Mouse (Mus musculus) CH12.LX (cell line): ENCODE measurements around the gene Ifrd1. TPM values are rescaled to one million over a fixed set of nuclear protein-coding genes. Genes with fewer than 3 reads are reported as not detected.

Source experiments
- DNase-seq: peaks from one replicate; pipeline ENCODE4 v3.0.0-alpha.2; 2013; ENCODE audit errors: extremely low read depth
- H3K27ac ChIP-seq: 2 replicates; pipeline ENCODE4 v1.5.1; 2012; ENCODE audit warnings: low read depth, mild to moderate bottlenecking, control low read depth, moderate library complexity; ENCODE audit not compliant: insufficient read depth
- H3K27me3 ChIP-seq: replicated peaks from 2 replicates; pipeline ENCODE3; 2012; ENCODE audit warnings: inconsistent platforms
- H3K36me3 ChIP-seq, 2 experiments: replicated peaks in 1 of 2; 2 replicates each; pipeline versions ENCODE3 to v1.6.1; 2012; ENCODE audit warnings: inconsistent platforms in 1 of 2, low read length in 1 of 2, mild to moderate bottlenecking in 1 of 2, mixed read lengths in 1 of 2, moderate library complexity in 1 of 2; ENCODE audit not compliant: control insufficient read depth in 1 of 2, insufficient read depth in 1 of 2
- H3K4me1 ChIP-seq, 2 experiments: 2 replicates each; pipeline ENCODE4 v1.6.1; 2012; ENCODE audit warnings: inconsistent platforms in 1 of 2, moderate library complexity in 1 of 2; ENCODE audit not compliant: insufficient read depth in 2 of 2, control insufficient read depth in 1 of 2
- H3K4me2 ChIP-seq: 2 replicates; pipeline ENCODE4 v1.6.1; 2012; ENCODE audit warnings: low read depth, mild to moderate bottlenecking, control low read depth; ENCODE audit not compliant: poor library complexity, insufficient read depth, severe bottlenecking
- H3K4me3 ChIP-seq, 3 experiments: fragments of 150-350 bp in 1 of 3; sonication (generic) in 1 of 3; replicated peaks in 1 of 3; 2 replicates each; pipeline versions ENCODE3 to v1.5.1; 2011 to 2012; ENCODE audit warnings: low read depth in 2 of 3, low read length in 2 of 3, mild to moderate bottlenecking in 2 of 3, moderate library complexity in 2 of 3, control low read depth in 1 of 3, improper control_type of control experiment in 1 of 3, inconsistent platforms in 1 of 3, mixed read lengths in 1 of 3; ENCODE audit not compliant: poor library complexity in 1 of 3
- H3K79me2 ChIP-seq: replicated peaks from 2 replicates; pipeline ENCODE4 v1.6.1; 2012; ENCODE audit warnings: mild to moderate bottlenecking, moderate library complexity; ENCODE audit not compliant: control insufficient read depth, poor library complexity, insufficient read depth, severe bottlenecking; ENCODE audit errors: extremely low read depth
- H3K9ac ChIP-seq: 2 replicates; pipeline ENCODE4 v1.6.1; 2012; ENCODE audit warnings: low read depth, mild to moderate bottlenecking, control low read depth, moderate library complexity; ENCODE audit not compliant: insufficient read depth
- H3K9me3 ChIP-seq: replicated peaks from 2 replicates; pipeline ENCODE3; 2012; ENCODE audit warnings: low read length, inconsistent platforms, mixed read lengths
- BHLHE40 ChIP-seq: IDR thresholded peaks from 2 replicates; pipeline ENCODE4 v1.6.1; 2011; ENCODE audit warnings: mild to moderate bottlenecking, low read depth, low read length, improper control_type of control experiment
- E2F4 ChIP-seq: IDR thresholded peaks from 2 replicates; pipeline ENCODE4 v1.6.1; 2011; ENCODE audit warnings: low read depth, low read length, improper control_type of control experiment; ENCODE audit not compliant: insufficient replicate concordance
- ELF1 ChIP-seq: IDR thresholded peaks from 2 replicates; pipeline ENCODE4 v1.6.1; 2014; ENCODE audit warnings: low read depth, mild to moderate bottlenecking, inconsistent platforms, low read length, improper control_type of control experiment
- GABPA ChIP-seq: IDR thresholded peaks from 2 replicates; pipeline ENCODE4 v1.6.1; 2012; ENCODE audit warnings: low read depth, low read length, improper control_type of control experiment, inconsistent platforms; ENCODE audit not compliant: insufficient replicate concordance
- HCFC1 ChIP-seq: IDR thresholded peaks from 2 replicates; pipeline ENCODE4 v1.6.1; 2012; ENCODE audit warnings: low read depth, mild to moderate bottlenecking, inconsistent platforms, low read length, improper control_type of control experiment
- IRF4 ChIP-seq: IDR thresholded peaks from 2 replicates; pipeline ENCODE4 v1.6.1; 2014; ENCODE audit warnings: low read depth, mild to moderate bottlenecking, inconsistent platforms, low read length, improper control_type of control experiment
- MAFK ChIP-seq: IDR thresholded peaks from 2 replicates; pipeline ENCODE4 v1.6.1; 2011; ENCODE audit warnings: low read length, improper control_type of control experiment; ENCODE audit not compliant: insufficient replicate concordance
- MAZ ChIP-seq: IDR thresholded peaks from 2 replicates; pipeline ENCODE4 v1.6.1; 2012; ENCODE audit warnings: low read depth, mild to moderate bottlenecking, inconsistent platforms, low read length, improper control_type of control experiment, moderate library complexity
- MXI1 ChIP-seq: IDR thresholded peaks from 2 replicates; pipeline ENCODE4 v1.6.1; 2011; ENCODE audit warnings: mild to moderate bottlenecking, low read depth, low read length, improper control_type of control experiment
- MYC ChIP-seq: IDR thresholded peaks from 2 replicates; pipeline ENCODE4 v1.6.1; 2011; ENCODE audit warnings: low read depth, mild to moderate bottlenecking, improper control_type of control experiment, low read length
- PAX5 ChIP-seq: IDR thresholded peaks from 2 replicates; pipeline ENCODE4 v1.6.1; 2012; ENCODE audit warnings: low read length, inconsistent platforms, mixed read lengths
- POLR2A ChIP-seq: IDR thresholded peaks from 2 replicates; pipeline ENCODE4 v1.6.1; 2011; ENCODE audit warnings: low read depth, mild to moderate bottlenecking, improper control_type of control experiment, low read length
- POLR2AphosphoS2 ChIP-seq: IDR thresholded peaks from 2 replicates; pipeline ENCODE4 v1.6.1; 2011; ENCODE audit warnings: low read depth, low read length, improper control_type of control experiment
- RAD21 ChIP-seq: IDR thresholded peaks from 2 replicates; pipeline ENCODE4 v1.6.1; 2011; ENCODE audit warnings: low read depth, mild to moderate bottlenecking, low read length, improper control_type of control experiment, moderate library complexity
- RCOR1 ChIP-seq: conservative IDR thresholded peaks from 2 replicates; pipeline ENCODE4 v1.6.1; 2012; ENCODE audit warnings: low read depth, mild to moderate bottlenecking, inconsistent platforms, low read length, improper control_type of control experiment
- SIN3A ChIP-seq: IDR thresholded peaks from 2 replicates; pipeline ENCODE4 v1.6.1; 2012; ENCODE audit warnings: low read length, improper control_type of control experiment, inconsistent platforms
- SMC3 ChIP-seq: IDR thresholded peaks from 2 replicates; pipeline ENCODE4 v1.6.1; 2011; ENCODE audit warnings: low read depth, low read length, improper control_type of control experiment
- USF1 ChIP-seq: IDR thresholded peaks from 2 replicates; pipeline ENCODE4 v1.6.1; 2014; ENCODE audit warnings: low read depth, mild to moderate bottlenecking, inconsistent platforms, low read length, improper control_type of control experiment
- ZKSCAN1 ChIP-seq: IDR thresholded peaks from 2 replicates; pipeline ENCODE4 v1.6.1; 2012; ENCODE audit warnings: low read depth, inconsistent platforms, low read length, improper control_type of control experiment, borderline replicate concordance
- dilution Hi-C: fragments of 300-500 bp; cut with MboI; formaldehyde crosslinking; loops from 2 replicates; pipeline ENCODE4 v1.14.3; 2020; ENCODE audit warnings: low sequenced_read_pairs; ENCODE audit not compliant: extremely low pct_unique_long_range_greater_than_20kb, extremely low pct_ligation_motif_present
- in situ Hi-C: fragments of 300-500 bp; cut with MboI; formaldehyde crosslinking; loops from 3 replicates; pipeline ENCODE4 v1.14.3; 2019; ENCODE audit warnings: low sequenced_read_pairs, low pct_ligation_motif_present, low pct_unique_long_range_greater_than_20kb, mixed read lengths
- polyA plus RNA-seq: library from polyadenylated mRNA; unstranded; fragments of >175 nt; gene quantifications from 2 replicates; pipeline ENCODE4 v1.2.1, GENCODE M21; 2012; ENCODE audit warnings: low read depth; ENCODE audit not compliant: insufficient read length
- total RNA-seq, 2 experiments: library from RNA; depleted of rRNA; stranded (reverse); fragments of 300-350 nt in 1 of 2; fragments of >200 nt in 1 of 2; gene quantifications; 2 replicates each; pipeline ENCODE4 v1.2.3; 2012 to 2014

The Ifrd1 gene
- total and polyA plus RNA-seq, 3 experiments: 105 to 427 (median 269) TPM

- Histone ChIP-seq H3K9ac (no peak overlapping the region), H3K4me3 (no peak overlapping the region)
- TF ChIP-seq SIN3A (no peak), E2F4 (no peak), MXI1 (no peak), ELF1 (no peak), RAD21 (no peak), PAX5 (no peak), GABPA (no peak), HCFC1 (no peak), MAFK (no peak), MYC (no peak), USF1 (no peak), SMC3 (no peak), POLR2AphosphoS2 (no peak), RCOR1 (no peak), MAZ (no peak), IRF4 (no peak), POLR2A (no peak)
- TF ChIP-seq, all 38 proteins: peak for 0
- H3K4me2 ChIP-seq: no peak overlapping the region
- H3K79me2 ChIP-seq: peaks cover 6% of the 10 kb centered on the region
- H3K9me3 ChIP-seq: no peaks in the 10 kb centered on the region
- no peak for DNase-seq
- dilution Hi-C loops (no loop called here), in situ Hi-C loops (no loop called here)
- H3K4me1 ChIP-seq: peaks cover 4 to 25% of the 10 kb centered on the region in 2 experiments; a peak in 3 of 4 replicates
- no peak overlapping the region for H3K27ac ChIP-seq
- peaks cover 61 to 91% of the 10 kb centered on the region in 2 experiments for H3K36me3 ChIP-seq
- no peaks in the 10 kb centered on the region for H3K27me3 ChIP-seq
Measured at GRCm38 (mm10) chr12:40207909-40208308, 40.4 kb downstream of the Ifrd1 start.

DNA sequence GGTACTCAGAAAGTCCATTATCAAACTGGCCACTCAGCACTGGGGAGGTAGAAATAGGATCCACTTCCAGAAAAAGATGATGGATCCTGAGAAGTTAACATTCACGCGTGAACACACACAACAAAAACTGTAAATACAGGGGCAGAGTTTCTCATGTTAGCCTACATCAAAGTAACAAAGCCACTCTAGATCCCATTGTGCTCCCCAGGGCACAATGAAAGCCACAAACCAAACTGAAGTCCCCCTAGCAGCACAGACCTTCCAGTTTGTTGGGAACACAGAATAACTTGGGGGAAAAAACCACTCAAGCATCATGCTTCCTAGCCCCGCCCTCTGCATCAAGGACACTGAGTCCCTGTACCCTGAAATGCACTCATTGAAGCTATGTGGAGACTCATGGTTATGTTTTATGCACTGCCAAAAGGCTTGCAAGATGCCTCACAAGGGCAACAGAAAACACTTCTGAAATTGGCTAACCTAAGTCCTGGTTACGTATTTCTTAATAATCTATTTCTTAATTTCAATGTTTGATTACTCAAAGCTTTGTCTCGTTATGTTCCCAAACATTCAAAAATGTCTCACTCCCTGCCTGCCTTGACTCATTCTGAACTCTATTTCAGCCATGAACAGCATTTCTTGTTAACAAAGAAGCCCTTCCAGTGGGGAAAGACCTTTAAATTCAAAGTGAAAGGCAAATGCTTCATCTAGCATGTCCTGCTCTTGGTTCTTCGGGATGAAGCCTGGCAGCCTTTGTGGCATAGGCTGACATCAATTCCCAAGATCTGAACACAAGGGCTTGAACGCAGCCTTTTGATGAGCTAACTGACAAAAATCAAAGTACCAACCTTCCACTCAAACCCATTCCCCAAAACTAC lies 45.9 kb downstream of the Ifrd1 start:
- peaks cover 3% of the 10 kb centered on the region for H3K79me2 ChIP-seq
- H3K4me2 ChIP-seq: no peak overlapping the region
- TF ChIP-seq ZKSCAN1: no peak
- no peak for TF ChIP-seq BHLHE40
- TF ChIP-seq MYC: no peak
- H3K27ac ChIP-seq: no peak overlapping the region
- no peak overlapping the region for H3K9ac ChIP-seq
- H3K4me1 ChIP-seq: peaks cover 4 to 40% of the 10 kb centered on the region in 2 experiments; a peak in 3 of 4 replicates
- in situ Hi-C loops (no loop called here), dilution Hi-C loops (no loop called here)
- H3K36me3 ChIP-seq: peaks cover 45 to 75% of the 10 kb centered on the region in 2 experiments
- no peak overlapping the region for H3K4me3 ChIP-seq
- no peaks in the 10 kb centered on the region for H3K9me3 ChIP-seq
- DNase-seq: no peak
- H3K27me3 ChIP-seq: no peaks in the 10 kb centered on the region
